Mouse (Mus musculus): ENCODE measurements around the gene Fyb.
"Not testable (repeated sequence)": the region's sequence is repeated elsewhere in the genome, so short reads cannot be mapped to it uniquely, and the experiment has no call there.

Fyb gene

GRCm38 (mm10) chr15:6562161-6562560, 39.5 kb downstream of the Fyb start:
- DNase-seq (ENCODE audit: low spot score): no peak

GRCm38 (mm10) chr15:6562629-6563028, 40.0 kb downstream of the Fyb start:
- DNase-seq (ENCODE audit: low spot score): no peak

- peak; percentile 84 for DNase-seq (ENCODE audit: low spot score)
Measured at GRCm38 (mm10) chr15:6564977-6565421, 42.3 kb downstream of the Fyb start.

DNA sequence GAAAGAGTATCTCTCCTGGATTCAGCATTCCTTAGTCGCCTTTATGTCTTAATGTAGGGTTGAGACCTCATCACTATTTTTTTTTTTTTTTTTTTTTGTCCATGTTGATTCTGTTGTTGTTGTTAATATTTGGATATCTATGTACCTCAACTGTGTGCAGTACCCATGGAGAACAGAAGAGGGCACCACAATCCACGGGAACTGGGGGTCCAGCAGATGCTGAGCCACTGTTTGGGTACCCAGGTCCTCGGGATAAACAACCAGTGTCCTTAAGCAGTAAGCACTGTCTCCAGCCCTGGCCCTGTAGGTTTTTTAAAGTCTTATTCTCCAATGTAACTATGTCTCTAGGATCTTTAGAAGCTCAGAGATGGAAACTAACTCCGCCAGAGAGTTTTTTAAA, 43.2 kb downstream of the Fyb start:
- peak; percentile 52 for DNase-seq (ENCODE audit: low spot score)

DNA sequence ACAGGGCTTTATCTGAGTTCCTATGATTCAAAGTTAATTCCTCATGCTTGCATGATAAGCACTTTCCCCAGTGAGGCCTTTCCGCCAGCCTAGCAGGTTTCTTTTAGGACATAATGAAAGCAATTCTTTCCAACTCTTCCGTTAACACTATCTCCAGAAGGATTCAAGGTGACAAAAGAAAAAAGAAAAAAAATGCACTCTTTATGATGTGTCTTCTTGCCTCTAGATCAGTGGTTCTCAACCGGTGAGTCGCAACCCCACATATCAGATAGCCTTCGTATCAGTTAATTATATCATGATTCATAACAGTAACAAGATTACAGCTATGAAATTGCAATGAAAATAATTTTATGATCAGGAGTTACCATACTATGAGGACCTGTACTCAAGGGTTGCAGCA, 45.3 kb downstream of the Fyb start:
- DNase-seq (ENCODE audit: low spot score): no peak

DNA sequence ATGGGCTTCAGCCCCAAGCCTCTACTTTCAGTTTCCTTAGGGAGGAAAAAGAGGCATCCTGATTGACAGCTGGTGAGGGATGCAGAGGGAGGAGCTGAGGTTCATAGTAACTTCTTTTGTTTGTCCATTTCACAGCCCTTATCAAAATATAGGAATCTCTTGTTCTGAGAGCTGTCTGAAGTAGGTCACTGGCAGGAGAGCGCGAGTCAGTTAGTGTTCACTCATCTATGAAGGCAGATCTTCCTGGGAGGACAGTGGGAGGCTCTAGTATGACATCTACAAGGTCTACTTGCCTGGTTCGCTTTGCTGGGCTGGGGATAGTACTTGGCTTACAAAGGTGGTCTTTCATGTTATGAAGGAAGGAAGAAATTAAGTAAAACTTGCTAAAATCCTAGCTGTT, 46.0 kb downstream of the Fyb start:
- no peak for DNase-seq (ENCODE audit: low spot score)

DNA sequence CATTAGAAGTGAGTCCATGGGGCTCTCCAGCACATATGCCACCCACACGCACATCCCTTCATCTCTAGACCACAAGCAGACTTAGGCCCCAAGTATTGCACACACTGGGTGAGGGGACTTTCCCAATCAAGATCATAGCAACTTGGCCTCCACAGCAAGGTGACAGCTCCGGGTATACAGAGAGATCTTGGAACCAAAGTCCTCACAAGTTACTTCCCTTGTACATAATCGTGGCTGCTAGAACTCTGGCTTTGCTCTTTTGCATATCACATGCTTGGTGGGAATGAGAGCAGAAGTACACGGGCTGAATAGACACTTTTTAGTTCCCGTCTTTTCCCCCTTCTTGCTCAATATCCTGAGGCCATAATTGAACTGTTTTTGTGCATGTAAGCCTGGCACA, 46.4 kb downstream of the Fyb start:
- no peak for DNase-seq (ENCODE audit: low spot score)

DNA sequence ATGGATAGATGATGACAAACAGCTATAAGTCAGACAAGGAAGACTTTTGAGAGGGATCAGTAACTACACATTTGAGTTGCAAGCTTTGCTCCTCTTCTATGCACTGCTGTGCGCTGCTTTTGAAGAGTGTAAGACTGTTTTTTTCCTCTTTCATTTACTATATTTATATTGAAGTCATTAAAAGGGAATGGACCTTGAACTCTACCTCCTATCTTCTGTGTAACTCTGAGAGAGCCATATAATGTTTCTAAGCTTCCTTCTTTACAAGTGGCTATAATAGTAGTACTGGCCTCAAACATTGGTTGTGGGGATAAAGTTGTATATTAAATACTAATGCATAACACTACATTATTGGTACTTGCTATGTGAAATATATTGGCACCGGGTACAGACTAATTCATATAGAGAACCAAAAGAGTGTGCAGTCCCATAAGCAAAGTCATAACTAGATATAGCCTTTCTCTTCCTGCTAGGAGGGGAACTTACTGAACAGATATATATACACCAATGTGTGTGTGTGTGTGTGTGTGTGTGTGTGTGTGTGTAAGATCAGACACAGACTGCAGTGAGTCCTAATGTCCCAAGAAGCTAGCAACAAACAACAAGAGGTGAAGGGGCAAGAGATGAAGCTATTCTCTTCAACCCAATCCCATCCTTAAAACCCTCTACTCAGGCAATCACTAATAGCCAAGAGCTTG, 47.7 kb downstream of the Fyb start:
- DNase-seq (ENCODE audit: low spot score): no peak

DNA sequence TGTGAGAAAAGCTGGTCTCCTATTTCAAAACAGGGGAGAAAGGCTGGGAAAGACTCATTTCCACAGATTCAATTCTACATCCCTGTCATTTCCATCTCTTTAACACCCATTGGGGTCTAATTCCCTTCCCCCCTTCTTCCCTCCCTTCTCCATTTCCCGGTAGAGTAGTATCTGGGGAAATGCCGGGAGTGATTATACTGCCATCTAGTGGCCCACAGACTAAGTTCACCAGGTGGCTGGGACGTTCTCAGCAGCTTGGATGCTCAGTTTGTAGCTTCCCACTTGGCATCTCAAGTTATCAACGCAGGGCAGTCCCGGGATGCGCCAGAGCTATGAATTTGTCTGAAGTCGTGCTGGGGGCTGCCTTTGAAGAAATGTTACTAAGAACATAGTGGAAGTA, 48.2 kb downstream of the Fyb start:
- peak; percentile 71 for DNase-seq (ENCODE audit: low spot score)

GRCm38 (mm10) chr15:6574283-6574960, 51.8 kb downstream of the Fyb start:
- DNase-seq (ENCODE audit: low spot score): no peak

DNA sequence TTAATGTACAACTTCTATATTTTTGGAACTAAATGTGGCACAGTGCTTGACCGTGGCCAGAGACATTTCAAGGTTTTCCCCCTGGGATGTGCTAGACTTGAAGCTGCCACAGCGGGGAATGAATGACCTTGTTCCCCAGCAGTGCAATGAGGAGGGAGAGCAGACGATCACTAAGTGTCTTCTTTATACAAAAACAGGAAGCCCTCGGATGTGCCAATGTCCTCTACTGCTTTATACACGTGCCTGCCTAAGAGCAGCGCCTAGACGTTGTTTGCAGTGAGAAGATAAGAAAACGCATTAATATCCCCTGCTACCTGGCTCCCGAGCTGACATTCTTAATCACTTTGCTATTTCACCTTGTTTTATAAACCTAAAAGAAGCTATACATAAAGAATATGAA, 55.3 kb downstream of the Fyb start:
- no peak for DNase-seq (ENCODE audit: low spot score)

DNA sequence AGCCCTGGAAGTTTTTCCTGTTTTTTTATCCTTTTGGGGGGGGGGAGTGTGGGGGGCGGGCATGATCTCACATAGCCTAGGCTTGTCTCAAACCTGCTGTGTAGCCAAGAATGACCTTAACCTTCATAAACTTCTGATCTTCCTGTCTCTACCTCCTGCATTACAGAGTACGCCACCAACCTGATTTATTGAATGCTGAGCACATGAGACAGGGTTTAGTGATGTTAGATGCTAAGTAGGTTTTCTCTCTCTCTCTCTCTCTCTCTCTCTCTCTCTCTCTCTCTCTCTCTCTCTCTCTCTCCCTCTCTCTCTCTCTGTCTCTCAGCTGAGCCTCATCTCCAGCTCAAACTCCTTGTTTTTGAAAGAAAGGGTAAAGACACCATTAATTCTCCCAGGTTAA, 56.0 kb downstream of the Fyb start:
- DNase-seq (ENCODE audit: low spot score): no peak

DNA sequence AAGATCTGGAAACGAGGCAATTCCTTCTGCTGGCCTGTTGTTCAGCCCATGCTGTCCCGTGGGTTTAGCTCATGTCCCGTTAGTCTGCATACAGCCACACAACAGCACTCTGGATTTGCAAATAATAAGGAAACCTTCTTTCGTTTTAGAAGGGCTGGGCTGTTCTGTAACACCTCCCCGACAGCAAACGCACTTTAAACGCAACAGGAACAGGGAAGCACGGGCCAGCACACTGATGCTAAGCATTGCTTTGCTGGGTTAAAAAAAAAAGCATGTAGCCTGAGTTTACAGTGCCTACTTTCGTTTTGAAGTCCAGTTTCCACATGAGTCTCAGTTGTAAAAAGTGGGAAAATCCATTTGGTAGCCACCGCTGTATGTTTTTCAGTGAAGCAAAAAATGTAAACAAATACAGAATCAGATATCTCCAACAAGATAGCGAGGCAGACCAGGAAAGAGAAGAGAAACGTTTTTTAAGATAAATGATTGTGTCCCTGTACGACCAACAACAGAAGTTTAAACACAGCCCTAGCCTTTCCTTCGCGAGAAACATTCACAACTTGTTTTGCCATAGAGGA, 56.6 kb downstream of the Fyb start:
- DNase-seq (ENCODE audit: low spot score): no peak

- no peak for DNase-seq (ENCODE audit: low spot score)
Measured at GRCm38 (mm10) chr15:6579769-6580261, 57.2 kb downstream of the Fyb start.

DNA sequence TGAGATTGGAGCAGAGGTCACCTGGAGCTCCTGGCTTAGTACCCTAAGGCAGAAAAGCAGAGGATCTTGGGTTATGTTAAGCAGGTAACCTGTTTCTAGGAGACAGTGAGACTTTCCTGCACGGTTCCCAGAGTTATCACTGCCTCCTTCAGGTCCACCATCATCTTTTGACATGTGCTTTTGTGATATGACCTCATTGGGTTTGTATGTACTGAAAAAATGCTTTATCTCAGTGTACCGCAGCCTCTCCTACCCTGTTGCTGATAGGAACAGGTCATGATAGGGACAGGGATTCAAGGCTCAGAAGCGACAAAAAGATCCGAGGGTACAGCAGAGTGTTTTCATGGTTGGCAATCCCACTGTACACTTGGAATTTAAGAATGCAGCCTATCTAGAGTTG, 62.0 kb downstream of the Fyb start:
- no peak for DNase-seq (ENCODE audit: low spot score)

- not testable (repeated sequence) for DNase-seq (ENCODE audit: low spot score)
Measured at GRCm38 (mm10) chr15:6586351-6586750, 63.7 kb downstream of the Fyb start.

GRCm38 (mm10) chr15:6587526-6587925, 64.9 kb downstream of the Fyb start:
- no peak for DNase-seq (ENCODE audit: low spot score)

DNA sequence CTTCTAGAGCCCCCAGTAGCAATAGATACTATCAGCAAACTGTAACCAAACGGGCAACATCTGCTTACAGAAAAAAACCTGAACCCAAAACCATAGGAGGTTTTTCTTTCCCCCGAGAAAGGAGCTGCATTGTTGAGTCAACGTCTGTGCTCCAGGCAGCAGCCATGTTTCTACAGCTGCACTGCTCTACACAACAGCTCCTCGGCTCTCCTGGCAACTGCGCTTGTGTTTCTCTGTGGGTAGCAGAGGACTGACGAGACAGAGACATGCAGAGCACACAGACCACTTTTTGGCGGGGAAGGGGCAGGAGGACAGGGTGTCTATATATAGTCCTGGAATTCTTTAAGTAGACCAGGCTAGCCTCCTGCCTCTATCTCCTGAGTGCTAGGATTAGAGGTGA, 65.5 kb downstream of the Fyb start:
- DNase-seq (ENCODE audit: low spot score): no peak

- DNase-seq (ENCODE audit: low spot score): no peak
Measured at GRCm38 (mm10) chr15:6590846-6591451, 68.3 kb downstream of the Fyb start.

- no peak for DNase-seq (ENCODE audit: low spot score)
Measured at GRCm38 (mm10) chr15:6591527-6591926, 68.9 kb downstream of the Fyb start.

DNA sequence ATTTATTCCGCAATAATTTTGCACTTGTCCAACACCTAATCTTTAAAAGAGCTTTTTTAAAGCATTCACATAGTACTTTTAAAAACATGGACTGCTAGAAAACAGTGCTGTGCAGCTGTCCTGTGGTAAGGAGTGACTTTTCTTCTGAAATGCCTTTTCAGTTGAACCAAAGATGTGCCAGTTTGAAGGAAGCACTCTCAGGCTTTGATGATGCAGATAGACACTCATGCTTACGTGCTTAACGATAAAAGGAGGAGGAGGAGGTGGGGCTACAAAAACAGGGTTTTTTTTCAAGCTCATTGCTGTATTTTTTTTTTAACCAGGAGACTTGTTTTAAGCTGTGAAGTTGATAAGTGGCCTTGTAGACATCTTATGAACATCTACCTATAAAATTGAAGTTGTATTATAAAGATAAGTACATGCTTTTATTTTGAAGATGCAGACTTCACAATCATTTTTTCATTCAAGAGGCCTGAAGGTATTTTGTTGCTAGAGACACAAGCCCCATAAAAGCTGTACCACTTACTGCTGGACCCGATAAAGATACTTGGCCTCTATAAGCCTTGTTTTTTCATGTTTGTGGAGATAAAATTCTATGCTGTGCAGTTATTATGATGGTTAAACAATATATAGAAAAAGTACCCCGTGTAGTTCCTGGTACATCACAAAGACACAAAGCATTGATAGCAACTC, 70.1 kb downstream of the Fyb start:
- DNase-seq (ENCODE audit: low spot score): no peak

- DNase-seq (ENCODE audit: low spot score): no peak
Measured at GRCm38 (mm10) chr15:6593254-6593623, 70.6 kb downstream of the Fyb start.

All from testis, postnatal 10 days (tissue).